In the genomic region with DNA sequence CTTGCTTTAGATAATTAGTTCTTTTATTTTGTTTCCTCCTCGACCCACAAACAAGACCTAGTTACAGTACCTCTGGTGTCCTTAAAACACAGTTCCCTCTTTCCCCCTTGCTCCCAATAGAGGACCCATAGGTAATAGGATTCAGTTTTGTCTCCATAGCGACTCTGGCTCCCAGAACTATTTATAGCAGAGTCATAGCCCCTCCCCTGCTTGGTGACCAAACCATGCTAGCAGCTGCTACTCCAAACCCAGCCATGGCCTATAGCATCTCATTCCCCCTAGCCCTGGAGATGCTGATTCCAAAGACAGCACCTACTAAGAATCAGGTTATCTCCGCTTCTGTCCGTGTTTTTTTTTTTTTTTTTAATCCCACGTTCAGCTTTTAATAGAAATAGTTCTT, we compare ENCODE assay signal across 15 mouse cellular contexts. TPM values are rescaled to one million over a fixed set of nuclear protein-coding genes. Genes with fewer than 3 reads are reported as not detected.
DNase-seq lines count a peak whose midpoint lies in the region; ATAC-seq and TF ChIP-seq lines count a peak whose summit lies in the region.
"Had no signal": no experiment of that assay in that cellular context is flagged by ENCODE, and none has a peak within 500 bp of the region (broad histone marks: within the 10 kb centered on the region; RNA-seq: fewer than 3 reads in every experiment).

No protein-coding gene starts in this region.

- peak overlapping the region; percentile 90; the same call in 1 of the 2 replicates for H3K9ac ChIP-seq in forebrain, embryonic 15.5 days (replicated peaks)
- H3K9ac ChIP-seq in forebrain, embryonic 12.5 days, result no peak overlapping the region
- no peak overlapping the region for H3K9ac ChIP-seq in midbrain, postnatal 0 days (replicated peaks; ENCODE audit: low read length, poor library complexity, severe bottlenecking)
- H3K9ac ChIP-seq: liver, embryonic 12.5 days had no signal

- TF ChIP-seq CTCF in midbrain, postnatal 0 days (IDR thresholded peaks at IDR 0.05), result no peak

- H3K4me2 ChIP-seq in forebrain, embryonic 15.5 days (replicated peaks), result peak overlapping the region; percentile 77; the same call in 1 of the 2 replicates
- H3K4me2 ChIP-seq in forebrain, embryonic 12.5 days, result no peak overlapping the region; the same call in 1 of the 2 replicates
- peak overlapping the region; percentile 77; the same call in 1 of the 2 replicates for H3K4me2 ChIP-seq in midbrain, postnatal 0 days (ENCODE audit: low read depth, low read length, poor library complexity, severe bottlenecking)

- H3K9me3 ChIP-seq in forebrain, embryonic 15.5 days, result no peaks in the 10 kb centered on the region
- no peaks in the 10 kb centered on the region for H3K9me3 ChIP-seq in forebrain, embryonic 12.5 days
- no peaks in the 10 kb centered on the region for H3K9me3 ChIP-seq in midbrain, postnatal 0 days (ENCODE audit: low read length)
- H3K9me3 ChIP-seq: liver, embryonic 12.5 days had no signal

- H3K4me3 ChIP-seq in forebrain, embryonic 15.5 days, result no peak overlapping the region
- no peak overlapping the region for H3K4me3 ChIP-seq in forebrain, embryonic 12.5 days (replicated peaks)
- peak overlapping the region; percentile 93; the same call in 1 of the 2 replicates for H3K4me3 ChIP-seq in midbrain, postnatal 0 days (ENCODE audit: low read depth, low read length)
- H3K4me3 ChIP-seq: heart, adult 2 months; liver, embryonic 12.5 days had no signal

- peaks cover 23% of the 10 kb centered on the region for H3K36me3 ChIP-seq in forebrain, embryonic 15.5 days
- peaks cover 20% of the 10 kb centered on the region for H3K36me3 ChIP-seq in forebrain, embryonic 12.5 days (replicated peaks)
- H3K36me3 ChIP-seq in midbrain, postnatal 0 days (ENCODE audit: insufficient read depth, low read length), result peaks cover 22% of the 10 kb centered on the region

- no peak for ATAC-seq in forebrain, embryonic 15.5 days (replicated peaks)
- no peak for ATAC-seq in forebrain, embryonic 12.5 days (ENCODE audit: low FRiP score)
- ATAC-seq in midbrain, postnatal 0 days (ENCODE audit: low FRiP score), result no peak
- ATAC-seq: liver, embryonic 12.5 days had no signal

- peak; percentile 73 for DNase-seq in brain, adult 2 months (ENCODE audit: low read depth, low spot score)
- peak; percentile 67 to 74 for DNase-seq in cerebellum, postnatal 14 days
- peak; percentile 22 for DNase-seq in midbrain, postnatal 0 days (ENCODE audit: low spot score)
- no peak for DNase-seq in testis, postnatal 10 days (ENCODE audit: low spot score)
- no peak for DNase-seq in spleen, adult 12 weeks (ENCODE audit: low spot score)
- no peak for DNase-seq in ovary, postnatal 10 days (ENCODE audit: low spot score)
- DNase-seq: adrenal gland, postnatal 14 days; B cell, adult 2 months; heart, adult 2 months; heart, postnatal 14 days; kidney, adult 18-20 months; lung, postnatal 10 days had no signal

- H3K27ac ChIP-seq in forebrain, embryonic 15.5 days (replicated peaks), result no peak overlapping the region
- no peak overlapping the region for H3K27ac ChIP-seq in forebrain, embryonic 12.5 days
- H3K27ac ChIP-seq in midbrain, postnatal 0 days (ENCODE audit: low read depth, low read length), result no peak overlapping the region
- H3K27ac ChIP-seq: heart, adult 2 months; liver, embryonic 12.5 days had no signal

- H3K27me3 ChIP-seq in forebrain, embryonic 15.5 days, result no peaks in the 10 kb centered on the region
- H3K27me3 ChIP-seq in forebrain, embryonic 12.5 days, result no peaks in the 10 kb centered on the region
- H3K27me3 ChIP-seq in midbrain, postnatal 0 days (ENCODE audit: insufficient read depth, low read length), result no peaks in the 10 kb centered on the region
- H3K27me3 ChIP-seq: liver, embryonic 12.5 days had no signal

- peaks cover 28% of the 10 kb centered on the region for H3K4me1 ChIP-seq in forebrain, embryonic 15.5 days
- H3K4me1 ChIP-seq in forebrain, embryonic 12.5 days, result peaks cover 30% of the 10 kb centered on the region
- peaks cover 13% of the 10 kb centered on the region for H3K4me1 ChIP-seq in midbrain, postnatal 0 days (ENCODE audit: insufficient read depth, low read length)

- WGBS in forebrain, embryonic 15.5 days, result 69% methylated on average over 5 of the region's 5 CpGs
- WGBS in forebrain, embryonic 12.5 days, result 68% methylated on average over 5 of the region's 5 CpGs
- 68% methylated on average over 5 of the region's 5 CpGs for WGBS in midbrain, postnatal 0 days

RNA-seq across cellular contexts. Expression of a gene that starts 2.9 kb away (rescaled TPM):
- 48.5 and 49.8 TPM in 2 replicates for polyA plus RNA-seq in forebrain, embryonic 15.5 days (2015; fragmentation: Nextera tagmentation; extraction: Ambion mirVana)
- polyA plus RNA-seq in forebrain, embryonic 12.5 days (2016; fragmentation: Nextera tagmentation; extraction: Ambion mirVana), result 39.1 and 41.2 TPM in 2 replicates
- total RNA-seq in midbrain, postnatal 0 days (2014; rRNA removed), result 74.8 and 87.1 TPM in 2 replicates
- 36.9 and 39.8 TPM in 2 replicates for polyA plus RNA-seq in midbrain, postnatal 0 days (2015; fragmentation: Nextera tagmentation; extraction: Ambion mirVana)

RNA-seq across cellular contexts. Expression of a gene that starts 21.9 kb away (rescaled TPM):
- 2.0 and 2.8 TPM in 2 replicates for polyA plus RNA-seq in forebrain, embryonic 15.5 days (2015; fragmentation: Nextera tagmentation; extraction: Ambion mirVana)
- polyA plus RNA-seq in forebrain, embryonic 12.5 days (2016; fragmentation: Nextera tagmentation; extraction: Ambion mirVana), result 1.4 TPM in 2 replicates
- 0.82 and 3.8 TPM in 2 replicates for total RNA-seq in midbrain, postnatal 0 days (2014; rRNA removed)
- polyA plus RNA-seq in midbrain, postnatal 0 days (2015; fragmentation: Nextera tagmentation; extraction: Ambion mirVana), result 0.70 and 1.9 TPM in 2 replicates

RNA-seq across cellular contexts. Expression of a gene that starts 22.0 kb away (rescaled TPM):
- polyA plus RNA-seq in forebrain, embryonic 15.5 days (2015; fragmentation: Nextera tagmentation; extraction: Ambion mirVana), result 36.1 and 36.9 TPM in 2 replicates
- 33.2 and 33.9 TPM in 2 replicates for polyA plus RNA-seq in forebrain, embryonic 12.5 days (2016; fragmentation: Nextera tagmentation; extraction: Ambion mirVana)
- total RNA-seq in midbrain, postnatal 0 days (2014; rRNA removed), result 44.7 and 45.2 TPM in 2 replicates
- polyA plus RNA-seq in midbrain, postnatal 0 days (2015; fragmentation: Nextera tagmentation; extraction: Ambion mirVana), result 35.1 and 36.4 TPM in 2 replicates

RNA-seq across cellular contexts. Expression of a gene that starts 56.1 kb away (rescaled TPM):
- 12.7 and 14.5 TPM in 2 replicates for polyA plus RNA-seq in forebrain, embryonic 15.5 days (2015; fragmentation: Nextera tagmentation; extraction: Ambion mirVana)
- polyA plus RNA-seq in forebrain, embryonic 12.5 days (2016; fragmentation: Nextera tagmentation; extraction: Ambion mirVana), result 10.3 TPM in 2 replicates
- 7.9 and 11.5 TPM in 2 replicates for total RNA-seq in midbrain, postnatal 0 days (2014; rRNA removed)
- polyA plus RNA-seq in midbrain, postnatal 0 days (2015; fragmentation: Nextera tagmentation; extraction: Ambion mirVana), result 13.4 and 14.2 TPM in 2 replicates

Comparison
In these comparisons a context has a peak if more than half of its experiments do, and no peak if none do; other contexts are left out.
1. DNase-seq: peak in brain, adult 2 months (single experiment), cerebellum, postnatal 14 days (2 of 2) and midbrain, postnatal 0 days (single experiment); none in testis, postnatal 10 days (single experiment), spleen, adult 12 weeks (single experiment) and ovary, postnatal 10 days (single experiment).